Mouse (Mus musculus): ENCODE measurements around the gene Sapcd1.
"Not testable (repeated sequence)": the region's sequence is repeated elsewhere in the genome, so short reads cannot be mapped to it uniquely, and the experiment has no call there.

Sapcd1 gene

DNA sequence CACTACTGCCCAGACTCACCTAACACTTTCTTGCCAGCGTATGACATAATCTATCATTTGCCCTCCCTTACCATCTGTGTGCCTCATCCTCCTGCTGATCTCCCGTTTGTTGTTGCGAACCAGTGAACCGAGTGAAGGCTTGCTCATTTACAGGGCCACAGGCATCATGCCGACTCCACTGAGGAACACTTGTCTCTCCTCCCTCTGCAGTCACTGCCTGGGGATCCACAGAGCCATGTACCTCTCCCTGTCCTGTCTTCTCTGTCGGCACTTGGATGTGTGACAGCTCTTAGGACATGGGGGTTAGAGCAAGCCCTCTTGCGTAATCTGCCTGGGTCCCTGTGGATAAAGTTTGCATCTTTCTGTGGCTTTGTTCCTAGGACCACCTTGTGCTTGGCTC lies 18.2 kb downstream of the Sapcd1 start:
- DNase-seq (ENCODE audit: extremely low spot score, low spot score): no peak

DNA sequence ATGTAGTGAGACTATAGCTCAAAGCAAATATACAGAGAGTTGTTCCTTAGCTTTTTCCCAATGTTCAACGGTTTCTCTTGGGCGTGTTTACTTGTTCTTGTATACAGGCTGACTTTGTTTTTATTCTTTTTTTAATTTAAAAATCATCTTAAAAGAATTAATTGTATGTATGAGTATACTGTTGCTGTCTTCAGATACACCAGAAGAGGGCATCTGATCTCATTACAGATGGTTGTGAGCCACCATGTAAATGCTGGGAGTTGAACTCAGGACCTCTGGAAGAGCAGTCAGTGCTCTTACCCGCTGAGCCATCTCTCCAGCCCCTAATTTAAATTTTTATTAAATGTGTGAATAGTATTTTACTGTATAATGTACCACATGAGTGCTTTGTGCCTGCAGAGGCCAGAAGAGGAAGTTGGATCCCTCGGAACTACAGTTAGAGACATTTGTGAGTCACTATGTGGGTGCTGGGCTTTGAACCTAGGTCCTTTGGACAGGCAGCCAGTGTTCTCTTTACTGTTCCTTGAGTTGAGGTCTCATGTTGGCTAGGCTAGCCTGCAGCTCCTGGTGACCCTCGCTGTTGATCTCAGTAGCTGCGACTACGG lies 20.3 kb downstream of the Sapcd1 start:
- DNase-seq (ENCODE audit: extremely low spot score, low spot score): no peak

DNA sequence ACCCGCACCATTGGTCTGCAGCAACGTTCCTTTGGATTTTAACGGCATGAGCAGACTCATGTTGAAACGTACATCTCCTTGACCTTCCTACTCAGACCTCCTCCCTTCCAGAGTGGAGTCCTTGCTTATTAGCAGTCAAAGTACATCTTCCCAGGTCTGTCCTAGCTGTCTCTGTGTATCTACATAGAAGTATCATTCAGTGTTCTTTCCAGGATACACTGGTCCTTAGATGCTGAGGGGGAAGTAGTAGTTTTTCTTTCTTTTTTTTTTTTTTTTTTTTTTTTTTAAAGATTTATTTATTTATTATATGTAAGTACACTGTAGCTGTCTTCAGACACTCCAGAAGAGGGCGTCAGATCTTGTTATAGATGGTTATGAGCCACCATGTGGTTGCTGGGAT lies 21.9 kb downstream of the Sapcd1 start:
- DNase-seq (ENCODE audit: extremely low spot score, low spot score): not testable (repeated sequence)

DNA sequence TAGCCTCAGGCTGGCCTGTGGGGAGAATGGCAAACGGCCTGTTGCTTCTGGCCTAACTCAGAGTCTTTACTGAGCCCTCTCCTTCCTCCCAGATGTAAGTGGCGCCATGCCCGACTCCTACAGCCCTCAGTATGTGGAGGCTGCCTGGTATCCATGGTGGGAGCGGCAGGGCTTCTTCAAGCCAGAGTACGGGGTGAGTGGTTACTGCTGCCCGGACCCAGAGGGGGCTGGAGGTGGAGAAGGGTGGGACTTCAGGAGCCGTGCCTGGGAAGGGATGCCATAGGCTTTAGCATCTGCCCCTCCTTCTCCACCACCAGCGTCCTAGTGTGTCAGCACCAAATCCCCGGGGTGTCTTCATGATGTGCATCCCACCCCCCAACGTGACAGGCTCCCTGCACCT lies 22.7 kb downstream of the Sapcd1 start:
- DNase-seq (ENCODE audit: extremely low spot score, low spot score): no peak

DNA sequence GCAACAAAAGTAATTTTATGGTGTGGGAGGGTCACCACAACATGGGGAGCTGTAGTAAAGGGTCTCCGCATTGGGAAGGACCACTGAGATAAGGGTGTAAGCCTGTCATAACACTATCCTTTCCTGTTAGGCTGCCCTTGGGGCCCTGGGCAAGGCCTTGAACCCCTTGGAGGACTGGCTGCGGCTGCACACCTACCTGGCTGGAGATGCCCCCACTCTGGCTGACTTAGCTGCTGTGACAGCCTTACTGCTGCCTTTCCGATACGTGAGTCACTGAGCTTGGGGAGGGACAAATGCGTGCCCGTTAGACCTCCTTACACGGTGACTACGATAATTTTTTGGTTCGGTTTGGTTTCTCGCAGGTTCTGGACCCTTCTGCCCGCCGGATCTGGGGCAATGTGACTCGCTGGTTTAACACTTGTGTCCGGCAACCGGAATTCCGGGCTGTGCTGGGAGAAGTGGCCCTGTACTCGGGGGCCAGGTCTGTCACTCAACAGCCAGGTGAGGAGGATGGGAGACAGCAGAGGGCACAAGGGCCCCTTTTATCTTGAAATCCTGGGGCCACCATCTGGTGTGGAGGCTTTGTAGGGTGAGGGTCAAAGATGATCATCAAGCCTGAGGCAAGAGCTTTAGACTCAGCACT lies 23.6 kb downstream of the Sapcd1 start:
- no peak for DNase-seq (ENCODE audit: extremely low spot score, low spot score)

DNA sequence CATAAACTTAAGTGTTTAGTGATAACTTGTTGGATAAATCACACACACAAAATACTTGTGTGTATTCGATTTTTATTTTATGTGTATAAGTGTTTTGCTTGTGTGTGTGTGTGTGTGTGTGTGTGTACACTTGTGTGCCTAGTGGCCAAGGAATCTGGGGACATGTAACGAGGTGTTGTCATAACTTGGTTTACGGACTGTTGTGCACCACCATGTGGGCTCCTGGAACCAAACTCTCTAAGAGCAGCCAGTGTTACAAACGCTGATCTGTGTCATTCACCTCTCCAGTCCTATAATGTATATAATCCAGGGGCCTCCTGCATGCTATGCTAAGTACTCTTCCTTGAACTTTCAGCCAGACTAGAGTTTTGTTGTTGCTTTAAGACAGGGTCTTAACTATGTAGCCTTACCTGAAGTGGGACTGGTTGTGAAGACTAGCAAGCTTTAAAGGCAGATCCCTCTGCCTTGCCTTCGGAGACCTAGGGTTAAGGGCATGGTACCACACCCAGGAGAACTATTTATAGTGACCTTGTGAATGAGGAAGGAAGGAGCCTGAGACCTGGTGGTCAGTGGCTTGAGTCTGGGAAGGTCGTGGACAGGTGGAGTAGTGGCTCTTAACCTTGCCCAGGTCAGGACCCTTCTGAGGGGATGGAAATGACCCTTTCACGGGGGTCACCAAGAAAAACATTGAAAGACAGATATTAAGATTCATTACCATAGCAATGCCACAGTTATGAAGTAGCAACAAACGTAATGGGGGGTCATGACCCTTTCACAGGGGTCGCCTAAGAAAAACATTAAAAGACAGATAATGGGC lies 24.6 kb downstream of the Sapcd1 start:
- DNase-seq (ENCODE audit: extremely low spot score, low spot score): no peak

DNA sequence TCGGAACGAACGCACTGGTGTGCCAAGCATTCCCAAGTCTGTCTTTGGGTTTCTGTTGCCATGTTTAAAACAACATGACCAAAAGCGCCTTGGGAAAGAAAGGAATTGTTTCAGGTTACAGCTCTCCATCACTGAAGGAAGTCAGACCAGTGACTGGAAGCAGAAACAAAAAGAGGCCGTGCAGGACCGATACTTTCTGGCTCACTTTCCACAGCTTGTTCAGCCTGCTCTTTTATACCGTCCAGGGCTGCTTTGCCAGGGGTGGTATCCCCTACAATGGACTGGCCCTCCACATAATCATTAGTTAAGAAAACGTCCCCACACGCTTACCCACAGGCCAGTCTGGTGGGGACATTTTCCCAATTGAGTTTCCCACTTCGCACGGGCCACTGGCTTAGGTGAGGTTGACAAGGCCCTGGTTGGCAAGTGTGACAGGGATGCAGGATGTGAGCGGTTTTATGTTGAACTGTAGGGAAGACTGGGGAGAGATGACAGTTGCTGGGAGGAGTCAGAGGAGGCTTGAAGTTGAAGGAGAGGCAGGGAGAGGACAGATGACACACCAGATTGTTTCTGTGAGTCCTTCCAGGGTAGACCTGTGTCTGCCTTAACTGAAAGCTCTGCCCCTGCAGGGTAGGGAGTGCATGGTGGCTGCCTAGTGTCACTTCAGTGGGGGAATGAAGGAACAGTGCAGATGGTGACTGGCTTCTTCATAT lies 25.5 kb downstream of the Sapcd1 start:
- DNase-seq (ENCODE audit: extremely low spot score, low spot score): no peak

DNA sequence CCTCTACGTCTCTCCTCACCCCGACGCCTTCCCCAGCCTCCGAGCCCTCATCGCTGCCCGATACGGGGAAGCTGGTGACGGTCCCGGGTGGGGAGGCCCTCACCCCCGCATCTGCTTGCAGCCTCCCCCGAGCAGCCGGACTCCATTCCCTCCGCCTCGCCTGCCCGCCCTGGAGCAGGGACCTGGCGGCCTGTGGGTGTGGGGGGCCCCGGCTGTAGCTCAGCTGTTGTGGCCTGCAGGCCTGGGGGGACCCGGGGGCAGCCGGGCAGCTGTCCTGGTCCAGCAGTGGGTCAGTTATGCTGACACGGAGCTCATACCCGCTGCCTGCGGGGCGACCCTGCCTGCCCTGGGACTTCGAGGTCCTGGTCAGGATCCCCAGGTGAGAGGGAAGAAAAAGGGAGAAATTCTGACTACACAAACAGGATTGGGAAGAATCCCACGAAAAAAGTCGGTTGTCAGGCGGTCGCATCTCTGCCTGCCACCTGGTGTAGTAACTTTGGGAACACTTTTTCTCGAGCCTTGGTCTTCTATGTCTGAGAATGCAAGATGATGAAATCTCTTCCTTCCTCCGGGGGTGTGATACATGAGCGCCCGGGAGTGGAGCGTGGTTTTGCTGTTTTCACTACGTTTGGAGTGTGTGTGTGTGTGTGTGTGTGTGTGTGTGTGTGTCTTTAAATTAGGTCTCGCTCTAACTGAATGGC lies 26.2 kb downstream of the Sapcd1 start:
- no peak for DNase-seq (ENCODE audit: extremely low spot score, low spot score)

DNA sequence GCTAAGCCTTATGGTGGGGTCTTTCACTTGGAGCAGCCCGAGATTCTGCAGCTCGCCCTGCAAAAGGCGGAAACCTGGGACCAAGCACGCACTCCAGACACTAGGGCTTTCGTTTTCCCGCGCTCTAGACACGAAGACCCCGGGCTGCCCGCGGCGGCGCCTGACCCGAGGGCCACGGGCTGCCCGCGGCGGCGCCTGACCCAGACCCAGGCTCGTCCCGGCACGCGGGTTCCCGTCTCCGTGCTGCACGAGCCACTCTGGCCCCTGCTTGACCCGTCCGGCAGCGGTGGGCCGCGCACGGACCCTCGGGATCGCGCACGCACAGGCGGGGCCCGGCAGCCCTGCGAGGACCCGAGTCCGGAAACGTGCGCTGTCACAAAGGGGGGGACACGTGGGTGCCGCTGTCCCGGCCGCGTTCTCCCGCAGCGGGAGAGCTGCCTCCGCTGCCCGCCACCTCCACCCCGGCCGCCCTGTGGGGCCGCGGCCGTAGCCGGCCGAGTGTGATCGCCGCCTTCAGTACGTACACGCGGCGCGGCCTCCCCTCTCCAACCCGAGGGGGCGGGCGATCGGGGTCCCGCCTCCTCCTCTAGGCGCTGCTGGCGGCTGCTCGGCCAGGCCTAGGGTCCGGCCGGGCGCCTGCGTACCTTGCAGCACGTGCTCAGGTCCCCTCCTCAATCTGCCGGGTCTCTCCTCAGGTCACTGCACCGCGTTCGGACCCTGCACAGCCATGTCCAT lies 26.9 kb downstream of the Sapcd1 start, which contains the start of gene Vars:
Gene Vars (plus strand): TSS at position 271 of the 735 bp plus-strand sequence.
- DNase-seq (ENCODE audit: extremely low spot score, low spot score): peak; percentile 99

DNA sequence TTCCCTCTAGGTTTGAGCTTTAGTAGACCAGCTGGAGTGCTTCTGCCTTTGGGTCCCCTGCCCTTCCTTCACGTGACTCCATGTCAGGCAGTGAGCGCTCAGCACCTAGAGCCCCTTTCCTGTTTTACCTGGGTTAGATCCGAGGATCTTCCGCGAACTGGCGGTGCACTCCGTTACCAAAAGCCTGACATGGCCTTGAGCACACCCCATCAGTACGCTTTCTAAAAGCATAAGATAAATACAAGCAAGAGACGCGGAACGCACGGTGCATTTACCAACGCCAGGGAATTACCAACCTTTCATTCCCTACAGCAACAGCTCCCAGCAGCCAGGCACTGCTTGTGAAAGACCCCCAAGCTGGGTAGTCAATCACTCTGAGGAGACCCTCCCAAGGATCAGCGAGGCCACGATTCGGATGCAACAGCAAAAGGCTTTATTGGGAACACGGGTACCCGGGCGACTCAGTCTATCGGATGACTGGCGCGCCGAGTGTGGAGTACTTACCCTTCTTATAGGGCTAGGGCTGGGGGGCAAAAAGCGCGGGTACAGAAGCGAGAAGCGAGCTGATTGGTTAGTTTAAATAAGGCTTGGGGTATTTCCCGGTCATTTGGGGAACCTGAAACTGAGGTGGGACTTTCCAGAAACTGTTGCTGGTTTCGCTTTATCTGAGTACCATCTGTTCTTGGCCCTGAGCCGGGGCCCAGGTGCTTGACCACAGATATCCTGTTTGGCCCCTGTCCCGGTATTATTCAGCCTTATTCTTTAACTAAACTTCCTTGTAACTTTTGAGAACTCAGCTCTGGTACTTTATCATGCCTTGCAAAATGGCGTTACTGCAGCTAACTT lies 27.7 kb downstream of the Sapcd1 start:
- peak; percentile 57 for DNase-seq (ENCODE audit: extremely low spot score, low spot score)

DNA sequence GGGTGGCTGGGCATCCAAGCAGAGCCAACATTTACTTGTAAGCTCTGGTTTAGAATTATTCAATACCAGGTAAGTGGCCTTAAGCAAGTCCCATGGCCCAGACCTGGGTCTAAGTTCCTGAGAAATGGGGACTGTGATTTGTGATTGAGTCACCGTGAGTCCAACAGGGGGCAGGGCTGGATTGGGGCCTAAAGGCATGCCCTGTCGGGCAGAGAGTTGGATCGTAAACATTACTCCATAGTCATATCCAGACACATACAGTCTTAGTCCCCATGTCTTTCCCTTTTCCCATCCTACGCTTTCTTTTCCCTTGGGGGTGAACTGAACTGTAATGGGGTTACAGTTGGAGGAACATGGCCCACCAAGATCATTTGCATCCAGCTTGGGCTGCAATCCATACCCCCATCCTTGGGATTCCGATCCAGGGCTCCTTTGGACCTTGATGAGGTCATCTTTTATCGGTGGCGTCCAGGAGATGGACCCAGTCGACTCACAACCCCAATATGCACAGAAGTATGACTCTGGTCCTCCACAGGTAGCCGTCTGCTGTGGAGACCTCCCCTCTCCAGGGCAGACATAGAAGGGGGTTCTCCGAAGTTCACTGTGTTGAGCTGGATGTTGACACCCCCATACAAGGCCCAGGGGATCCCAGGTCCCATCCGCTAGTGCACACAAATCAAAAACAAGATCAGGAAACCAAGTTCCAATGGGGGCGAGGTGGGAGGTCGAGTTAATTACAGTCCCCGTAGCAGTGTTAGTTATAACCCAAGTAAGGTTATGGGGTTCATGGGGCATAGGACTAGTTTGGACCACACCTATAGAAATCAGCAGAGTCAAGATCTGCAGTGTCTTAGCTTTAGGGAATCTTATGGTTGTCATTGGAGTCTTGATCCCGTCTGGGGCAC lies 29.0 kb downstream of the Sapcd1 start:
- no peak for DNase-seq (ENCODE audit: extremely low spot score, low spot score)

DNA sequence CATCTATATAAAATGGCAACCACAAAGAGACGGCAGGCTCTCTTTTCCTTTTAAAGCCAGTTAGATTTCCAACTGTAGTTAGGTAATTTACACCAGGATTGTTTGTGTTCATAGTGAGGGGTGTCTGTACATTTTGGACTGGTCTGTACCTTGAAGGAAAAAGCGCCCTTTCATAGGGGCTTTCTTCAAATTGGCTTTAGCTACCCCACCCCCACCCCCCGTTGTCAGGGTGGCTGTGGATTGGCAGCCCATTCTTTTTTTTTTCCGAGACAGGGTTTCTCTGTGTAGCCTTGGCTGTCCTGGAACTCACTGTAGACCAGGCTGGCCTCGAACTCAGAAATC lies 30.7 kb downstream of the Sapcd1 start:
- no peak for DNase-seq (ENCODE audit: extremely low spot score, low spot score)

DNA sequence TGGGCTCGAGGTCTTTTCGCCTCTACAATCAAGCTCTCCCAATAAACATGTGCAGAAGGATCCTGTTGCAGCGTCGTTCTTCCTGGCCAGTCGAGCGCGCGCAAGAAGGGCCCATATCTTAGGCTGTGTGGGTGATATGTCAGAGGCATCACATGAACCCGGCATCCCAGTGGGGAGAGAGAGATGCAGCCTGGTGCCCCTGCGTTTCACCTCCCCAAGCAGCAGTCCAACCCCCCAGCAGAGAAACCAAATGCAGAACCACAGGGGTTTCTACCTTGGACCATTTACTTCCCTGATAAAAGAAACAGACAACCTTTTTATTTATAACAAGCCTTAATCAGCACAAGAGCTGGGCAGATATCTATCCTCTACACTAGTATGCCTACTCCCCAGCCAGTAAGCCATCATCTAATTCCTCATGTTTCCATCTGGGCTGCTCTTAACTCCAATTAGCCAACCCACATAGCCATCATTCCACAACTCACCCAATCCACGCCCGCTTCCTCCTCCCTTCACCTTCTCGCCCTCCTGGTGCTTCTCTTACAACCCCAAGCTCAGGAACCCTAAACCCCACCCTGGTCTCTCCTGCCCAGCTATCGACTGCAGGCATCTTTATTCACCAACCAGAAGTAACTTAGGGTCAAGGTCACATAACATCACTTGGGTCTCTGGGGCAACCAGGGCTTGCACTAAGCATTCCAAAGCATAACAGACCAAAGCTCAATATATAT lies 31.2 kb downstream of the Sapcd1 start:
- no peak for DNase-seq (ENCODE audit: extremely low spot score, low spot score)

DNA sequence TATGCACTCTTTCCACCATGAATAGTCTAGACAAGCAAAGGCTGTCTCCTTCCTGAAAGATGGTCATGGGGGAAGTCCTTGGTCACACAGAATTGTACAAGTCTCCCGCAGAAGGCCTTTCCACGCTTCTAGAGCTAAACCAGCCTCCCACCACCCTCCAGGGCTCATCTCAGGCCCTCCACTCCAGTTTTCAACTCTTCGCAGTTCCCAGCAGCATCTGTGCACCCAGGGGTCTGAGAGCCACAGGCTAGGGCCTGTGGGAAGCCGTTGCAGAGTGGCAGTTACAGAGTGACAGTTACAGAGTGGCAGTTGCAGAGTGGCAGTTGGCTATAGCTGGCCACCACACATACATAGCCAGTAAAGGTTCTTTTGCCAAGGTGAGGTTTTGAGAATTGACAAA lies 31.9 kb downstream of the Sapcd1 start:
- DNase-seq (ENCODE audit: extremely low spot score, low spot score): not testable (repeated sequence)

DNA sequence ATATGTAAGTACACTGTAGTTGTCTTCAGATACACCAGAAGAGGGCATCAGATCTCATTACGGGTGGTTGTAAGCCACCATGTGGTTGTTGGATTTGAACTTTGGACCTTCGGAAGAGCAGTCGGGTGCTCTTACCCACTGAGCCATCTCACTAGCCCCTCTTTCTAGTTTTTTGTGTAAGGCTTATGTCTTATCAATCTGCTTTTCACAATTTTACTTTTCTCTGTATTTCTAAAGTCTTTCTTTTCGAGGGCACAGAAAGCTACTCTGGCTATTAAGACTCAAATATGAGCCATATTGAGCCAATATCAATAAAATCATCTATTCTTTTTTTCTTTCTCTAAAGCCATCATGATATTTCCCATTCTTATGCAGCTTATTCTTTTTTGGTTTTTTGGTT lies 32.6 kb downstream of the Sapcd1 start:
- not testable (repeated sequence) for DNase-seq (ENCODE audit: extremely low spot score, low spot score)

DNA sequence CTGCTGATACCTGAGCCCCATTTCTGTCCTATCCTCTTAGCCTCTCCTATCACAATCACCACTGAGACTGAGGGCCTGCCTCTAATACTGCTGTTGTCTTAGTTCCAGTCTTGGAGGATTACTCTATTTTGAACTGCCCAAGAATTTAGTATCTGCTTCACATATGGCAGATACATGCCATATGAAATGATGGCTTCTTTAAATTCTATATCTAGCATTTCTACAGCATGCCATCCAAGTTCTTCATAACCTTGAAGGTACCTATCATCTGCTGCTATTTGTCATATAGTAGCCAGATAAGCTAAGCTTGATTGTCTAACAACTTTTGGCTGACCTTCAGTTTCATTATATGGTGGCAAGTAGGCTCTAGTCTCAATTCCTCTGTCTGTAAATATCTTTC lies 33.1 kb downstream of the Sapcd1 start:
- no peak for DNase-seq (ENCODE audit: extremely low spot score, low spot score)

DNA sequence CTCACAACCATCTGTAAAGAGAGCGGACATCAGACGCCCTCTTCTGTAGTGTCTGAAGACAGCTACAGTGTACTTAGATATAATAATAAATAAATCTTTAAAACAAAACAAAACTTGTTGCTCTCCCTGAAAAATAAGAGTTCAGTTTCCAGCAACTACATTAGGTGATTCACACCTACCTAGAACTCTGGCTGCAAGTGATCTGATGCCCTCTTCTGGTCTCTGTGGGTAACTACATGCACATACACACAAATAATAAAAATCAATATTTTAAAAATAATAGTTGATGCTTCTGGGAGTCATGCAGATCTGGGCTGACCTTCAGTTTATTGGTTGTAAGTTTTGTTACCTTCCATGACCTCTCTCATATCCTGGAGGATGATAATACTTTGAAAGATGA lies 43.6 kb downstream of the Sapcd1 start:
- DNase-seq (ENCODE audit: extremely low spot score, low spot score): no peak

DNA sequence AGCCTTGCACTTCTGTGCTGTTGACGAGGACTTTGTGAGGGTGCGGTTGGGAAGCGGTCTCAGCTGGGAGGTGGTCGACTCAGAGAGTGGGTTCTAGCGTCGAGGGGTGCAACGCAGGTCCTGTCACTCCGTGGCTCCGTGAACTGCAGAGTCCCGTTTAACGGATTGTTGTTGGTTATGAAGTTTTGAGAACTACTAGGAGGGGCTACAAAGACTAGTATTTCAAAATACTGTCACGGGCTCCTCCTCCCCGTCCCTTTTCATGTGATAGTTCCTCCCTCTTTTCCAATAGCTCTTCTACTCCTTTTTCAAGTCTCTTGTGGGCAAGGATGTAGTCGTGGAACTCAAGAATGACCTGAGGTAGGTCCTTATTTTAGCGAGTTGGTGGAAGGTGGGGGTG lies 45.5 kb downstream of the Sapcd1 start:
- DNase-seq (ENCODE audit: extremely low spot score, low spot score): no peak
